Mouse (Mus musculus) embryonic fibroblast, embryonic 13.5 days (primary cell): ENCODE measurements around the gene Anapc2.

Source experiments
- CTCF ChIP-seq: IDR thresholded peaks from 2 replicates; pipeline ENCODE4 v1.5.1; 2011; ENCODE audit warnings: mild to moderate bottlenecking, control low read depth, low read length, moderate library complexity, borderline replicate concordance; ENCODE audit not compliant: insufficient read depth
- POLR2A ChIP-seq: IDR thresholded peaks from 2 replicates; pipeline ENCODE4 v1.6.1; 2011; ENCODE audit warnings: low read depth, mild to moderate bottlenecking, control low read depth, low read length, moderate library complexity

- TF ChIP-seq CTCF = no peak
- no peak for TF ChIP-seq POLR2A
Observed at GRCm38 (mm10) chr2:25241438-25241775, 30.9 kb upstream of the Anapc2 start.
